Mouse (Mus musculus): Measurements from ENCODE around the gene Igf1r. TPM values are rescaled to one million over a fixed set of nuclear protein-coding genes. Genes with fewer than 3 reads are reported as not detected.

Gene Igf1r
- polyA plus RNA-seq, 1 experiment from 2014 or later: 6.8 TPM

- H3K27ac ChIP-seq (replicated peaks): no peak overlapping the region
- H3K4me3 ChIP-seq (ENCODE audit: low read depth, low read length): no peak overlapping the region
- H3K4me2 ChIP-seq (replicated peaks; ENCODE audit: low read depth): no peak overlapping the region
- H3K36me3 ChIP-seq (ENCODE audit: control insufficient read depth, insufficient read depth, low read length): peaks cover 13% of the 10 kb centered on the region
- DNase-seq (ENCODE audit: low spot score): no peak
- no peaks in the 10 kb centered on the region for H3K9me3 ChIP-seq (ENCODE audit: control insufficient read depth, low read length)
- H3K9ac ChIP-seq (ENCODE audit: low read length): no peak overlapping the region
- 74% methylated on average over 7 of the region's 7 CpGs for WGBS
- ATAC-seq (ENCODE audit: low FRiP score, low TSS enrichment): no peak
- no peaks in the 10 kb centered on the region for H3K4me1 ChIP-seq (replicated peaks; ENCODE audit: control insufficient read depth, insufficient read depth)
- H3K27me3 ChIP-seq (ENCODE audit: control insufficient read depth, insufficient read depth, low read length): no peaks in the 10 kb centered on the region
- TF ChIP-seq CTCF (IDR thresholded peaks at IDR 0.05; ENCODE audit: low read depth) (no peak), EP300 (optimal IDR thresholded peaks at IDR 0.05) (no peak)
Measured at GRCm38 (mm10) chr7:68182025-68182424, 229.4 kb downstream of the Igf1r start.

GRCm38 (mm10) chr7:68182773-68183172, 230.1 kb downstream of the Igf1r start:
- TF ChIP-seq EP300 (optimal IDR thresholded peaks at IDR 0.05) (no peak), CTCF (IDR thresholded peaks at IDR 0.05; ENCODE audit: low read depth) (no peak)
- no peak overlapping the region for H3K9ac ChIP-seq (ENCODE audit: low read length)
- H3K9me3 ChIP-seq (ENCODE audit: control insufficient read depth, low read length): no peaks in the 10 kb centered on the region
- no peaks in the 10 kb centered on the region for H3K27me3 ChIP-seq (ENCODE audit: control insufficient read depth, insufficient read depth, low read length)
- 91% methylated on average over 6 of the region's 6 CpGs for WGBS
- no peaks in the 10 kb centered on the region for H3K4me1 ChIP-seq (replicated peaks; ENCODE audit: control insufficient read depth, insufficient read depth)
- peaks cover 13% of the 10 kb centered on the region for H3K36me3 ChIP-seq (ENCODE audit: control insufficient read depth, insufficient read depth, low read length)
- H3K4me3 ChIP-seq (ENCODE audit: low read depth, low read length): no peak overlapping the region
- no peak for DNase-seq (ENCODE audit: low spot score)
- H3K27ac ChIP-seq (replicated peaks): no peak overlapping the region
- ATAC-seq (ENCODE audit: low FRiP score, low TSS enrichment): no peak
- no peak overlapping the region for H3K4me2 ChIP-seq (replicated peaks; ENCODE audit: low read depth)

- ATAC-seq (ENCODE audit: low FRiP score, low TSS enrichment): no peak
- Histone ChIP-seq H3K27ac (replicated peaks) (no peak overlapping the region), H3K27me3 (ENCODE audit: control insufficient read depth, insufficient read depth, low read length) (no peaks in the 10 kb centered on the region), H3K9me3 (ENCODE audit: control insufficient read depth, low read length) (no peaks in the 10 kb centered on the region), H3K9ac (ENCODE audit: low read length) (no peak overlapping the region), H3K4me3 (ENCODE audit: low read depth, low read length) (no peak overlapping the region), H3K4me1 (replicated peaks; ENCODE audit: control insufficient read depth, insufficient read depth) (no peaks in the 10 kb centered on the region), H3K36me3 (ENCODE audit: control insufficient read depth, insufficient read depth, low read length) (peaks cover 13% of the 10 kb centered on the region), H3K4me2 (replicated peaks; ENCODE audit: low read depth) (no peak overlapping the region)
- TF ChIP-seq CTCF (IDR thresholded peaks at IDR 0.05; ENCODE audit: low read depth) (no peak), EP300 (optimal IDR thresholded peaks at IDR 0.05) (no peak)
- no peak for DNase-seq (ENCODE audit: low spot score)
- 81% methylated on average over 10 of the region's 10 CpGs for WGBS
Measured at GRCm38 (mm10) chr7:68183421-68183820, 230.8 kb downstream of the Igf1r start.

GRCm38 (mm10) chr7:68189211-68189610, 236.6 kb downstream of the Igf1r start:
- Histone ChIP-seq H3K4me3 (ENCODE audit: low read depth, low read length) (no peak overlapping the region), H3K27ac (replicated peaks) (no peak overlapping the region), H3K9me3 (ENCODE audit: control insufficient read depth, low read length) (no peaks in the 10 kb centered on the region), H3K9ac (ENCODE audit: low read length) (no peak overlapping the region), H3K36me3 (ENCODE audit: control insufficient read depth, insufficient read depth, low read length) (peaks cover 29% of the 10 kb centered on the region), H3K27me3 (ENCODE audit: control insufficient read depth, insufficient read depth, low read length) (no peaks in the 10 kb centered on the region), H3K4me2 (replicated peaks; ENCODE audit: low read depth) (no peak overlapping the region), H3K4me1 (replicated peaks; ENCODE audit: control insufficient read depth, insufficient read depth) (no peaks in the 10 kb centered on the region)
- WGBS: 59% methylated on average over 6 of the region's 6 CpGs
- TF ChIP-seq CTCF (IDR thresholded peaks at IDR 0.05; ENCODE audit: low read depth) (no peak), EP300 (optimal IDR thresholded peaks at IDR 0.05) (no peak)
- ATAC-seq (ENCODE audit: low FRiP score, low TSS enrichment) (no peak), DNase-seq (ENCODE audit: low spot score) (no peak)

- no peak overlapping the region for H3K4me3 ChIP-seq (ENCODE audit: low read depth, low read length)
- H3K27me3 ChIP-seq (ENCODE audit: control insufficient read depth, insufficient read depth, low read length): no peaks in the 10 kb centered on the region
- no peak for DNase-seq (ENCODE audit: low spot score)
- no peak for ATAC-seq (ENCODE audit: low FRiP score, low TSS enrichment)
- no peak overlapping the region for H3K27ac ChIP-seq (replicated peaks)
- no peak overlapping the region for H3K9ac ChIP-seq (ENCODE audit: low read length)
- 90% methylated on average over 13 of the region's 13 CpGs for WGBS
- no peaks in the 10 kb centered on the region for H3K9me3 ChIP-seq (ENCODE audit: control insufficient read depth, low read length)
- peaks cover 27% of the 10 kb centered on the region for H3K36me3 ChIP-seq (ENCODE audit: control insufficient read depth, insufficient read depth, low read length)
- no peak for TF ChIP-seq CTCF (IDR thresholded peaks at IDR 0.05; ENCODE audit: low read depth)
- no peak for TF ChIP-seq EP300 (optimal IDR thresholded peaks at IDR 0.05)
- H3K4me1 ChIP-seq (replicated peaks; ENCODE audit: control insufficient read depth, insufficient read depth): no peaks in the 10 kb centered on the region
- H3K4me2 ChIP-seq (replicated peaks; ENCODE audit: low read depth): no peak overlapping the region
Measured at GRCm38 (mm10) chr7:68189691-68190456, 237.2 kb downstream of the Igf1r start.

- no peak for TF ChIP-seq CTCF (IDR thresholded peaks at IDR 0.05; ENCODE audit: low read depth)
- TF ChIP-seq EP300 (optimal IDR thresholded peaks at IDR 0.05): no peak
- Histone ChIP-seq H3K36me3 (ENCODE audit: control insufficient read depth, insufficient read depth, low read length) (peaks cover 35% of the 10 kb centered on the region), H3K4me2 (replicated peaks; ENCODE audit: low read depth) (no peak overlapping the region), H3K9me3 (ENCODE audit: control insufficient read depth, low read length) (no peaks in the 10 kb centered on the region), H3K4me1 (replicated peaks; ENCODE audit: control insufficient read depth, insufficient read depth) (no peaks in the 10 kb centered on the region), H3K9ac (ENCODE audit: low read length) (no peak overlapping the region), H3K27ac (replicated peaks) (no peak overlapping the region), H3K4me3 (ENCODE audit: low read depth, low read length) (no peak overlapping the region), H3K27me3 (ENCODE audit: control insufficient read depth, insufficient read depth, low read length) (no peaks in the 10 kb centered on the region)
- DNase-seq (ENCODE audit: low spot score) (no peak), ATAC-seq (ENCODE audit: low FRiP score, low TSS enrichment) (no peak)
- WGBS: 78% methylated on average over 15 of the region's 15 CpGs
Measured at GRCm38 (mm10) chr7:68193958-68194695, 241.5 kb downstream of the Igf1r start.
